Mouse (Mus musculus) ES-Bruce4 (cell line): ENCODE data around the gene Vamp2. TPM values are rescaled to one million over a fixed set of nuclear protein-coding genes. Genes with fewer than 3 reads are reported as not detected.

Experiments used
- H3K27ac ChIP-seq: 2 replicates; pipeline ENCODE4 v1.5.1; 2012; ENCODE audit warnings: low read length, inconsistent platforms; ENCODE audit not compliant: insufficient read depth
- H3K27me3 ChIP-seq: 2 replicates; pipeline ENCODE4 v1.6.1; 2012; ENCODE audit warnings: mild to moderate bottlenecking, low read length, inconsistent platforms; ENCODE audit not compliant: control insufficient read depth, poor library complexity, insufficient read depth, severe bottlenecking
- H3K36me3 ChIP-seq: 2 replicates; pipeline ENCODE4 v1.6.1; 2012; ENCODE audit warnings: inconsistent platforms, mild to moderate bottlenecking, low read length, moderate library complexity; ENCODE audit not compliant: control insufficient read depth, poor library complexity, insufficient read depth, severe bottlenecking
- H3K4me1 ChIP-seq: one replicate; pipeline ENCODE4 v1.8.1; 2011; ENCODE audit warnings: low read length; ENCODE audit not compliant: control insufficient read depth, insufficient read depth
- H3K4me3 ChIP-seq: 2 replicates; pipeline ENCODE4 v1.5.1; 2011; ENCODE audit warnings: low read depth, mild to moderate bottlenecking, low read length
- H3K9ac ChIP-seq: 2 replicates; pipeline ENCODE4 v1.6.1; 2012; ENCODE audit warnings: low read depth, mild to moderate bottlenecking, inconsistent platforms; ENCODE audit not compliant: poor library complexity, severe bottlenecking
- H3K9me3 ChIP-seq: replicated peaks from 2 replicates; pipeline ENCODE4 v1.6.1; 2012; ENCODE audit warnings: mild to moderate bottlenecking, low read length, inconsistent platforms; ENCODE audit not compliant: control insufficient read depth, poor library complexity, insufficient read depth, severe bottlenecking
- CTCF ChIP-seq: IDR thresholded peaks from one replicate; pipeline ENCODE4 v1.8.1; 2011; ENCODE audit warnings: low read depth, low read length
- EP300 ChIP-seq: IDR thresholded peaks from 2 replicates; pipeline ENCODE4 v1.6.1; 2011; ENCODE audit warnings: low read depth, low read length; ENCODE audit not compliant: insufficient read depth
- POLR2A ChIP-seq: IDR thresholded peaks from one replicate; pipeline ENCODE4 v1.8.1; 2011; ENCODE audit warnings: low read length; ENCODE audit not compliant: insufficient read depth
- polyA plus RNA-seq: library from polyadenylated mRNA; stranded (reverse); fragments of >200 nt; gene quantifications from 2 replicates; pipeline ENCODE4 v1.2.4, GENCODE M21; 2011; ENCODE audit warnings: low read depth; ENCODE audit not compliant: missing spikeins, insufficient read depth, insufficient read length

The Vamp2 gene
- polyA plus RNA-seq, 1 experiment, result 39.5 TPM

DNA sequence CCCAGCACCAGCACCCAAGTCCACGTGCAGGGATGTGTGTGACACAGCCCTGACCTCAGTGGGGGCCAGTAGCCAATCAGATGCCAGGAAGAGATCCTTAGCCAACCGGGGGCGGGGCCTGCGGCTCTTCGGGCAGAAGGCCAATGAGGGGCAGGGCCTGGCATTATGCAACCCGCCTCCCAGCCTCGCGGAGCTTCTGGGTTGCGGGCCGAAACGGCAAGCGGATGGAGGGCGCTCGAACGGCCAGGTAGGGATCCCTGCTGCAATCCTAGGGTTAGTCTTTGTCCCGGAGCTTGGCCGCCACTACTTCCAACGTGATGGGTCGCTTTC, 10.4 kb downstream of the Vamp2 start:
- peaks cover 16% of the 10 kb centered on the region for H3K36me3 ChIP-seq
- no peak overlapping the region for H3K27ac ChIP-seq
- H3K27me3 ChIP-seq, result no peaks in the 10 kb centered on the region
- no peaks in the 10 kb centered on the region for H3K4me1 ChIP-seq
- peak overlapping the region; percentile 65 for H3K9ac ChIP-seq
- H3K4me3 ChIP-seq, result peak overlapping the region; percentile 79
- H3K9me3 ChIP-seq, result no peaks in the 10 kb centered on the region
- TF ChIP-seq POLR2A (no peak), CTCF (no peak), EP300 (no peak)

DNA sequence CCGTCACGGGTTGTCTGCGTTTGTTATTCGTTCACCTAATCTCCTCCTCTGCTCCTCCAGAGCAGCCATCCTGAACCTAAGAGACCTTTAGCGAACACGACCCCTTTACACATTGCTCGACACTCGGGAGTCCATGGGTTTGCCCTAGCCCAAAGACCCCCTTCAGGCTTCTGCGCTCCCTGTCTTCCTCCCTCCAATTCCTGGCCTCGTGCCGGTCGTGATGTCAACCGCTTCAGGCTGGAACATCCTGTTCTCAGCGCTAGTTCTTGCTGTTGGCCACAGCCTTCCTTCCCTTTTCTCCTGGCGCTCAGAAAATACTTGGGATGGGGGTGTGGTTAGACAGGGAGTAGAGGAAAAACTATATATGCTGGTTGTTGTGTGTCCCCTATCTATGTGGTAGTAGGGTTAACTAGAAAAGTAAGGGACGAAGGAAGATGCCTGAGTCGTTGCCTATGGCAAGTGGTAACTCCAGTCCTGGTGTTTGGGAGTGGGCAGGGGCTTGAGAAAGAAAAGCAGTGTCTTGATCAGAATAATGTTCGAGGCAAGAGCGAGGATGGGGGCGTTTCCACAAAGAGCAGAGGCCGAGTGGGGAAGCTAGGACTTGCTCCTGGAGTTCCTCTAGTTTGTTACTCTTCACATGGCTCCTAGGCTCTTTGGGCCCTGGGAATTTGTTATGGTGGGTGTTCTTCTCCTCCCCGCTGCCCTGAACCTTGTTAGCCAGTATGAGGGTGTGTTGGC, 11.1 kb downstream of the Vamp2 start:
- no peak for TF ChIP-seq CTCF
- TF ChIP-seq POLR2A, result no peak
- no peak for TF ChIP-seq EP300

DNA sequence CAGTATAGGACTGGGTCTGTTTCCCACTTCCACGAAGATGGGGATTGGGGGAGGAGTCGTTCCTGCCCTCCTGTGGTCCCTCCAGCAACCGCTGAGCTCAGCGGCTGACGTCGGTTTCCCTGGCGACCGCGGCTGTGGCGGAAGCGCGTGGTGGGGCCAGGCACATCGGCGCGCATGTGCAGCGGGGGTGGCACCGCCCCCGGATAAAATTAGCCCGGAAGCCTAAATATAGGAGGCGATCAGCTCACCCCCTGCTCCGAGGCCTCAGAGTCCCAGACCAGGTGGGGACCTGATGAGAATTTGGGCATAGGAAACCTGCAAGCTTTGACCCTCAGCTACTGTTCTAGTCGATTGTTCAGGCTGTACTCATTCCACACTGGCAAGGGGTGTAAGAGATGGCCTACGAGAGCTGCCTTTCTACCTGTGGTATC, 11.6 kb downstream of the Vamp2 start:
- Histone ChIP-seq H3K27ac (no peak overlapping the region), H3K27me3 (no peaks in the 10 kb centered on the region), H3K4me3 (peak overlapping the region; percentile 79), H3K36me3 (peaks cover 22% of the 10 kb centered on the region), H3K4me1 (no peaks in the 10 kb centered on the region), H3K9me3 (no peaks in the 10 kb centered on the region), H3K9ac (peak overlapping the region; percentile 65)
- TF ChIP-seq CTCF (no peak), EP300 (no peak), POLR2A (no peak)

More for the DNA sequence above, 11.1 kb downstream of the Vamp2 start:
- Histone ChIP-seq H3K9ac (peak overlapping the region; percentile 65), H3K27me3 (no peaks in the 10 kb centered on the region), H3K9me3 (no peaks in the 10 kb centered on the region), H3K27ac (no peak overlapping the region), H3K4me1 (no peaks in the 10 kb centered on the region), H3K36me3 (peaks cover 22% of the 10 kb centered on the region), H3K4me3 (peak overlapping the region; percentile 79)

DNA sequence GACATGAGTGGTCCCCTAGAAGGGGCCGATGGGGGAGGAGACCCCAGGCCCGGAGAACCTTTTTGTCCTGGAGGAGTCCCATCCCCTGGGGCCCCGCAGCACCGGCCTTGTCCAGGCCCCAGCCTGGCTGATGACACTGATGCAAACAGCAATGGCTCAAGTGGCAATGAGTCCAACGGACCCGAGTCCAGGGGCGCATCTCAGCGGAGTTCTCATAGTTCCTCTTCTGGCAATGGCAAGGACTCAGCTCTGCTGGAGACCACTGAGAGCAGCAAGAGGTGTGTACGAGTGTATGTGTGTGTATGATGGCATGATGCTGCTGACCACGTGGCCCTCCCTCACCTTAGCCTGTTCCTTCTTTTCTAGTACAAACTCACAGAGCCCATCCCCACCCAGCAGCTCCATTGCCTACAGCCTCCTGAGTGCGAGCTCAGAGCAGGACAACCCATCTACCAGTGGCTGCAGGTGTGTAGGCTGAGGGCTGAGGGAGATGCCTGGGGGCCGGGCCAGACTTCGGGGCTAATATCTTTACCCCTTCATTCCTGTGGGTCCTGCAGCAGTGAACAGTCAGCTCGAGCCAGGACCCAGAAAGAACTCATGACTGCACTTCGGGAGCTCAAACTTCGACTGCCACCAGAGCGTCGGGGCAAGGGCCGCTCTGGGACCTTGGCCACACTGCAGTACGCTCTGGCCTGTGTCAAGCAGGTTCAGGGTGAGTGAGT, 12.5 kb downstream of the Vamp2 start:
- Histone ChIP-seq H3K27ac (no peak overlapping the region), H3K4me1 (no peaks in the 10 kb centered on the region), H3K4me3 (no peak overlapping the region)

DNA sequence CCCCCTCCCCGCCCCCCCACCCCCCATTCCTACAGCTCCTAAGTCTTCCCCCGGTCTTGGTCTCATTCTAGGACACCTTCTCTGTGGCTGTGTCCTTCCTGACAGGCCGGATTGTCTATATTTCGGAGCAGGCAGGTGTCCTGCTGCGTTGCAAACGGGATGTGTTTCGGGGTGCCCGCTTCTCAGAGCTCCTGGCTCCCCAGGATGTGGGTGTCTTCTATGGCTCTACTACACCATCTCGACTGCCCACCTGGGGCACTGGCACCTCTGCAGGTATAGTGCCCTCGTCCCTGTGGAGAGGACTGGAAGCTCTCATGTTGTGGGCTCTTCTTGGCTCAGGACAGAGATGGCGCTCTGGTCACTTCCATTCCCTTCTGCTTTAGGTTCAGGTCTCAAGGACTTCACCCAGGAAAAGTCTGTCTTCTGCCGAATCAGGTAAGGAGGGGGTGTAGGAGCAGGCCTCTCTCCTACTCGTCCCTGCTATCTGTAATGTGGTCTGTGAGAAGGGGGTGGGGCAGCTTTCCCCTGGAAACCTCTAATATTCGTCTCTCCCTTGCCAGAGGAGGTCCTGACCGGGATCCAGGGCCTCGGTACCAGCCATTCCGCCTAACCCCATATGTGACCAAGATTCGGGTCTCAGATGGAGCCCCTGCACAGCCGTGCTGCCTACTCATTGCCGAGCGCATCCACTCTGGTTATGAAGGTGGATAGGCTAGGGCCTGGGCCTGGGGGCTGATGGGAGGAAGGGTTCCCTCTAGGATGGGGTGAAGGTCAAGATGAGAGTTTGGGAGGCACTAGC, 13.5 kb downstream of the Vamp2 start:
- H3K9me3 ChIP-seq, result no peaks in the 10 kb centered on the region
- H3K36me3 ChIP-seq, result peaks cover 22% of the 10 kb centered on the region
- no peak overlapping the region for H3K9ac ChIP-seq
- no peaks in the 10 kb centered on the region for H3K4me1 ChIP-seq
- H3K27ac ChIP-seq, result no peak overlapping the region
- no peaks in the 10 kb centered on the region for H3K27me3 ChIP-seq
- TF ChIP-seq EP300 (no peak), CTCF (no peak), POLR2A (no peak)
- no peak overlapping the region for H3K4me3 ChIP-seq

More for the DNA sequence above, 12.5 kb downstream of the Vamp2 start:
- no peak for TF ChIP-seq CTCF
- TF ChIP-seq POLR2A, result no peak
- TF ChIP-seq EP300, result no peak
- Histone ChIP-seq H3K36me3 (peaks cover 22% of the 10 kb centered on the region), H3K9ac (peak overlapping the region; percentile 57; the same call in 1 of the 2 replicates), H3K27me3 (no peaks in the 10 kb centered on the region), H3K9me3 (no peaks in the 10 kb centered on the region)
